Mouse (Mus musculus) myocyte (in vitro differentiated cells): Measurements from ENCODE around the gene Tnfrsf13c. TPM values are rescaled to one million over a fixed set of nuclear protein-coding genes. Genes with fewer than 3 reads are reported as not detected.

Experiments used
- H3K27me3 ChIP-seq: one replicate; pipeline ENCODE4 v1.6.1; 2011; ENCODE audit not compliant: control insufficient read depth, insufficient read depth, insufficient read length
- H3K36me3 ChIP-seq: one replicate; pipeline ENCODE4 v1.6.1; 2011; ENCODE audit not compliant: control insufficient read depth, insufficient read depth
- H3K4me2 ChIP-seq: one replicate; pipeline ENCODE4 v1.6.1; 2011; ENCODE audit warnings: low read depth, control low read depth
- H3K4me3 ChIP-seq: one replicate; pipeline ENCODE4 v1.5.1; 2011; ENCODE audit warnings: mild to moderate bottlenecking, control low read depth, moderate library complexity
- H3K79me2 ChIP-seq: one replicate; pipeline ENCODE4 v1.6.1; 2011; ENCODE audit not compliant: control insufficient read depth, insufficient read depth
- H3ac ChIP-seq: one replicate; pipeline ENCODE4 v1.6.1; 2011; ENCODE audit not compliant: control insufficient read depth, insufficient read length
- CEBPB ChIP-seq: IDR thresholded peaks from 2 replicates; pipeline ENCODE4 v1.6.1; 2011; ENCODE audit warnings: mild to moderate bottlenecking, moderate library complexity; ENCODE audit not compliant: poor library complexity, insufficient read depth, severe bottlenecking
- E2F4 ChIP-seq: IDR thresholded peaks from one replicate; pipeline ENCODE4 v1.6.1; 2011; ENCODE audit warnings: mild to moderate bottlenecking, control low read depth, moderate library complexity; ENCODE audit not compliant: insufficient read depth
- MAX ChIP-seq: IDR thresholded peaks from one replicate; pipeline ENCODE4 v1.6.1; 2011; ENCODE audit warnings: low read depth, mild to moderate bottlenecking, control low read depth
- MYOD1 ChIP-seq, 3 experiments: IDR thresholded peaks; one replicate each; pipeline ENCODE4 v1.6.1; 2011; ENCODE audit warnings: control low read depth in 2 of 3, low read depth in 2 of 3, mild to moderate bottlenecking in 2 of 3, moderate library complexity in 1 of 3; ENCODE audit not compliant: insufficient read length in 2 of 3, control insufficient read depth in 1 of 3
- MYOG ChIP-seq, 3 experiments: IDR thresholded peaks; one replicate each; pipeline ENCODE4 v1.6.1; 2011; ENCODE audit warnings: control low read depth in 2 of 3, low read depth in 2 of 3, mild to moderate bottlenecking in 2 of 3; ENCODE audit not compliant: insufficient read length in 2 of 3, control insufficient read depth in 1 of 3, insufficient read depth in 1 of 3
- POLR2A ChIP-seq: IDR thresholded peaks from one replicate; pipeline ENCODE4 v1.6.1; 2011; ENCODE audit warnings: low read depth, mild to moderate bottlenecking, control low read depth, moderate library complexity; ENCODE audit not compliant: insufficient read length
- POLR2AphosphoS2 ChIP-seq: IDR thresholded peaks from one replicate; pipeline ENCODE4 v1.6.1; 2011; ENCODE audit warnings: low read depth, control low read depth; ENCODE audit not compliant: insufficient read length
- REST ChIP-seq: IDR thresholded peaks from one replicate; pipeline ENCODE4 v1.6.1; 2011; ENCODE audit warnings: mild to moderate bottlenecking, control low read depth, moderate library complexity; ENCODE audit not compliant: insufficient read depth, insufficient read length
- SRF ChIP-seq: IDR thresholded peaks from one replicate; pipeline ENCODE4 v1.6.1; 2011; ENCODE audit warnings: low read depth; ENCODE audit not compliant: control insufficient read depth, insufficient read length
- TCF12 ChIP-seq: IDR thresholded peaks from one replicate; pipeline ENCODE4 v1.6.1; 2011; ENCODE audit warnings: mild to moderate bottlenecking, control low read depth; ENCODE audit not compliant: poor library complexity, insufficient read depth, severe bottlenecking
- TCF3 ChIP-seq: IDR thresholded peaks from one replicate; pipeline ENCODE4 v1.6.1; 2011; ENCODE audit warnings: low read depth, control low read depth; ENCODE audit not compliant: insufficient read length
- USF1 ChIP-seq: IDR thresholded peaks from one replicate; pipeline ENCODE4 v1.6.1; 2011; ENCODE audit warnings: low read depth, mild to moderate bottlenecking, control low read depth, moderate library complexity
- polyA plus RNA-seq: library from polyadenylated mRNA; unstranded; fragments of >200 nt; fragmentation: generic; extraction: Trizol; gene quantifications from one replicate; pipeline ENCODE4 v1.2.1, GENCODE M21; 2012; ENCODE audit warnings: missing spikeins

The Tnfrsf13c gene
- polyA plus RNA-seq, 1 experiment: 0.14 TPM

- peak overlapping the region; percentile 57 for H3K4me3 ChIP-seq
- no peaks in the 10 kb centered on the region for H3K27me3 ChIP-seq
- no peaks in the 10 kb centered on the region for H3K79me2 ChIP-seq
- H3K36me3 ChIP-seq: no peaks in the 10 kb centered on the region
- no peak for TF ChIP-seq CEBPB
- no peak overlapping the region for H3ac ChIP-seq
- peak overlapping the region; percentile 82 for H3K4me2 ChIP-seq
Measured at GRCm38 (mm10) chr15:82243311-82243710, 19.1 kb upstream of the Tnfrsf13c start.

- no peak overlapping the region for H3K4me2 ChIP-seq
- TF ChIP-seq MYOG (IDR thresholded peaks at IDR 0.05; ENCODE audit: control insufficient read depth in 1 of 3, insufficient read depth in 1 of 3, insufficient read length in 2 of 3, low read depth in 2 of 3) (peak; percentile 64 to 84 (median 65)), POLR2AphosphoS2 (peak; percentile 43), TCF12 (peak; percentile 8), MYOD1 (IDR thresholded peaks at IDR 0.05; ENCODE audit: control insufficient read depth in 1 of 3, insufficient read length in 2 of 3, low read depth in 2 of 3) (peak; percentile 65 to 86 (median 81)), USF1 (no peak)
- H3K4me3 ChIP-seq: no peak overlapping the region
- H3K36me3 ChIP-seq: no peaks in the 10 kb centered on the region
- no peak overlapping the region for H3ac ChIP-seq
- no peaks in the 10 kb centered on the region for H3K27me3 ChIP-seq
- no peaks in the 10 kb centered on the region for H3K79me2 ChIP-seq
Measured at GRCm38 (mm10) chr15:82236565-82236964, 12.4 kb upstream of the Tnfrsf13c start.

GRCm38 (mm10) chr15:82235661-82236060 is 11.5 kb upstream of the Tnfrsf13c start:
- Histone ChIP-seq H3K4me3 (no peak overlapping the region), H3K36me3 (no peaks in the 10 kb centered on the region), H3ac (no peak overlapping the region), H3K4me2 (peak overlapping the region; percentile 29), H3K27me3 (no peaks in the 10 kb centered on the region), H3K79me2 (no peaks in the 10 kb centered on the region)
- TF ChIP-seq MYOG (IDR thresholded peaks at IDR 0.05; ENCODE audit: control insufficient read depth in 1 of 3, insufficient read depth in 1 of 3, insufficient read length in 2 of 3, low read depth in 2 of 3) (peak in 1 of 3 experiments; percentile 30), MYOD1 (IDR thresholded peaks at IDR 0.05; ENCODE audit: control insufficient read depth in 1 of 3, insufficient read length in 2 of 3, low read depth in 2 of 3) (peak in 2 of 3 experiments; percentile 51 to 66), TCF3 (no peak)

GRCm38 (mm10) chr15:82232651-82233050 is 8.5 kb upstream of the Tnfrsf13c start:
- no peaks in the 10 kb centered on the region for H3K27me3 ChIP-seq
- no peaks in the 10 kb centered on the region for H3K79me2 ChIP-seq
- H3K4me3 ChIP-seq: no peak overlapping the region
- no peak overlapping the region for H3K4me2 ChIP-seq
- no peak for TF ChIP-seq TCF12
- TF ChIP-seq SRF: no peak
- no peak for TF ChIP-seq POLR2AphosphoS2
- no peak for TF ChIP-seq MYOG (IDR thresholded peaks at IDR 0.05; ENCODE audit: control insufficient read depth in 1 of 3, insufficient read depth in 1 of 3, insufficient read length in 2 of 3, low read depth in 2 of 3)
- no peak for TF ChIP-seq USF1
- no peak for TF ChIP-seq MYOD1 (IDR thresholded peaks at IDR 0.05; ENCODE audit: control insufficient read depth in 1 of 3, insufficient read length in 2 of 3, low read depth in 2 of 3)
- TF ChIP-seq E2F4: no peak
- no peak for TF ChIP-seq CEBPB
- no peak for TF ChIP-seq REST
- no peak for TF ChIP-seq MAX
- no peak for TF ChIP-seq POLR2A
- no peak for TF ChIP-seq TCF3
- H3K36me3 ChIP-seq: no peaks in the 10 kb centered on the region
- H3ac ChIP-seq: no peak overlapping the region

GRCm38 (mm10) chr15:82231591-82232378 is 7.6 kb upstream of the Tnfrsf13c start:
- Histone ChIP-seq H3K4me2 (no peak overlapping the region), H3ac (no peak overlapping the region), H3K36me3 (no peaks in the 10 kb centered on the region), H3K27me3 (no peaks in the 10 kb centered on the region), H3K4me3 (no peak overlapping the region), H3K79me2 (no peaks in the 10 kb centered on the region)
- TF ChIP-seq POLR2A: no peak
- TF ChIP-seq POLR2AphosphoS2: peak; percentile 46
- TF ChIP-seq E2F4: no peak
- TF ChIP-seq MYOD1 (IDR thresholded peaks at IDR 0.05; ENCODE audit: control insufficient read depth in 1 of 3, insufficient read length in 2 of 3, low read depth in 2 of 3): no peak
- no peak for TF ChIP-seq CEBPB
- TF ChIP-seq TCF12: no peak
- no peak for TF ChIP-seq SRF
